Mouse (Mus musculus) liver, embryonic 13.5 days (tissue): Measurements from ENCODE around the gene Snap23. TPM values are rescaled to one million over a fixed set of nuclear protein-coding genes. Genes with fewer than 3 reads are reported as not detected.

Experiments
- ATAC-seq: fragments of 200-750 bp; cut with Nextera tagmentation; 2 replicates; pipeline ENCODE4 v1.8.0; 2017; ENCODE audit warnings: low read depth, mild to moderate bottlenecking, moderate number of reproducible peaks, moderate library complexity
- DNase-seq: peaks from one replicate; pipeline ENCODE4 v3.0.0; 2022
- H3K27ac ChIP-seq: fragments of 300-500 bp; sonication (generic); 2 replicates; pipeline ENCODE4 v1.5.1; 2015; ENCODE audit warnings: moderate library complexity, mild to moderate bottlenecking, inconsistent platforms
- H3K27me3 ChIP-seq: fragments of 300-500 bp; sonication (generic); 2 replicates; pipeline ENCODE4 v1.6.1; 2015; ENCODE audit warnings: mild to moderate bottlenecking, inconsistent platforms
- H3K36me3 ChIP-seq: fragments of 300-500 bp; sonication (generic); 2 replicates; pipeline ENCODE4 v1.6.1; 2015; ENCODE audit warnings: mild to moderate bottlenecking, inconsistent platforms
- H3K4me1 ChIP-seq: fragments of 300-500 bp; sonication (generic); replicated peaks from 2 replicates; pipeline ENCODE4 v1.6.1; 2015; ENCODE audit warnings: inconsistent platforms
- H3K4me2 ChIP-seq: fragments of 300-500 bp; sonication (generic); 2 replicates; pipeline ENCODE4 v1.6.1; 2015; ENCODE audit warnings: inconsistent platforms, mild to moderate bottlenecking, moderate library complexity
- H3K4me3 ChIP-seq: fragments of 300-500 bp; sonication (generic); replicated peaks from 2 replicates; pipeline ENCODE4 v1.5.1; 2015; ENCODE audit warnings: mild to moderate bottlenecking, inconsistent platforms
- H3K9ac ChIP-seq: fragments of 300-500 bp; sonication (generic); 2 replicates; pipeline ENCODE4 v1.6.1; 2015; ENCODE audit warnings: mild to moderate bottlenecking, inconsistent platforms
- H3K9me3 ChIP-seq: fragments of 300-500 bp; sonication (generic); replicated peaks from 2 replicates; pipeline ENCODE4 v1.6.1; 2016; ENCODE audit warnings: inconsistent platforms
- WGBS: fragments of 180-500 bp; shearing (Covaris S2); methylation state at CpG from one replicate; pipeline ENCODE4 v1.1.7; 2015; ENCODE audit not compliant: insufficient replicate concordance; 5-methylcytosine and 5-hydroxymethylcytosine counted together
- polyA plus RNA-seq: library from polyadenylated mRNA; unstranded; fragments of >200 nt; fragmentation: Nextera tagmentation; extraction: Ambion mirVana; gene quantifications from 2 replicates; pipeline ENCODE4 v1.2.1, GENCODE M21; 2015

The Snap23 gene
- polyA plus RNA-seq, 1 experiment from 2014 or later, result 31.3 TPM

DNA sequence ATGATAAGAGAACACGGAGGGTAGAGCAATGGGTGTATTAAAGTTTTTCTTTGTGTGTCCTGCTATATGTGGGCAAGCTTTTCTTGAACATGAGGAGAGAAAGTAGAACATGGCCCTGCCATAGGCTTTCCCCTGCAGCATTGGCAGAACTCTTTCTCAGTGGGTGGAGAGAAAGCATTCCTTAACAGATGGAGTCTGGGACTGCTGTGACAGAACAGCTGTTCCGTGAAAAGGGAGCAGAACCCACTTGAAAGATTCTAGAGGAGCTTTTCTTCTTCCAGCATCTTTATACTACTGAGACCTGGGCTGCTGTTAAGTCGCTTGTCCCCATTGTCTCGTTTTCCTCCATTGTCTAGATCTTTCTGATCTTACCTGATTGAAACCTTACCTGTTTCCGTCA is 22.3 kb downstream of the Snap23 start:
- no peak overlapping the region for H3K9ac ChIP-seq
- peaks cover 60% of the 10 kb centered on the region for H3K36me3 ChIP-seq
- no peak for DNase-seq
- no peak overlapping the region for H3K4me2 ChIP-seq
- ATAC-seq, result no peak
- H3K27ac ChIP-seq, result no peak overlapping the region
- WGBS, result 71% methylated on average over 5 of the region's 5 CpGs
- no peaks in the 10 kb centered on the region for H3K4me1 ChIP-seq
- no peak overlapping the region for H3K4me3 ChIP-seq
- no peaks in the 10 kb centered on the region for H3K9me3 ChIP-seq
- no peaks in the 10 kb centered on the region for H3K27me3 ChIP-seq

GRCm38 (mm10) chr2:120592227-120592626 is 24.8 kb downstream of the Snap23 start:
- ATAC-seq, result no peak
- no peak overlapping the region for H3K4me3 ChIP-seq
- H3K9ac ChIP-seq, result no peak overlapping the region
- H3K4me2 ChIP-seq, result no peak overlapping the region
- no peak overlapping the region for H3K27ac ChIP-seq
- WGBS, result 91% methylated on average over 1 of the region's 1 CpGs
- no peaks in the 10 kb centered on the region for H3K27me3 ChIP-seq
- no peaks in the 10 kb centered on the region for H3K9me3 ChIP-seq
- no peaks in the 10 kb centered on the region for H3K4me1 ChIP-seq
- H3K36me3 ChIP-seq, result peaks cover 68% of the 10 kb centered on the region
- DNase-seq, result no peak

- H3K4me1 ChIP-seq, result no peaks in the 10 kb centered on the region
- WGBS, result 88% methylated on average over 2 of the region's 2 CpGs
- H3K27me3 ChIP-seq, result no peaks in the 10 kb centered on the region
- no peak for DNase-seq
- H3K4me2 ChIP-seq, result no peak overlapping the region
- peaks cover 68% of the 10 kb centered on the region for H3K36me3 ChIP-seq
- H3K27ac ChIP-seq, result no peak overlapping the region
- H3K9me3 ChIP-seq, result no peaks in the 10 kb centered on the region
- no peak overlapping the region for H3K9ac ChIP-seq
- no peak overlapping the region for H3K4me3 ChIP-seq
- no peak for ATAC-seq
Measured at GRCm38 (mm10) chr2:120597734-120598133, 30.3 kb downstream of the Snap23 start.

- ATAC-seq, result no peak
- Histone ChIP-seq H3K27me3 (no peaks in the 10 kb centered on the region), H3K9me3 (no peaks in the 10 kb centered on the region), H3K27ac (no peak overlapping the region), H3K36me3 (peaks cover 70% of the 10 kb centered on the region), H3K4me2 (no peak overlapping the region), H3K4me1 (no peaks in the 10 kb centered on the region), H3K9ac (no peak overlapping the region), H3K4me3 (no peak overlapping the region)
- DNase-seq, result no peak
- WGBS, result 77% methylated on average over 4 of the region's 4 CpGs
Measured at GRCm38 (mm10) chr2:120599506-120599905, 32.0 kb downstream of the Snap23 start.

- ATAC-seq, result no peak
- Histone ChIP-seq H3K27ac (no peak overlapping the region), H3K27me3 (no peaks in the 10 kb centered on the region), H3K9ac (no peak overlapping the region), H3K4me2 (no peak overlapping the region), H3K9me3 (no peaks in the 10 kb centered on the region), H3K4me3 (no peak overlapping the region), H3K36me3 (peaks cover 30% of the 10 kb centered on the region), H3K4me1 (peaks cover 23% of the 10 kb centered on the region)
- DNase-seq, result no peak
- WGBS, result 77% methylated on average over 6 of the region's 6 CpGs
Measured at GRCm38 (mm10) chr2:120606021-120606690, 38.7 kb downstream of the Snap23 start.

DNA sequence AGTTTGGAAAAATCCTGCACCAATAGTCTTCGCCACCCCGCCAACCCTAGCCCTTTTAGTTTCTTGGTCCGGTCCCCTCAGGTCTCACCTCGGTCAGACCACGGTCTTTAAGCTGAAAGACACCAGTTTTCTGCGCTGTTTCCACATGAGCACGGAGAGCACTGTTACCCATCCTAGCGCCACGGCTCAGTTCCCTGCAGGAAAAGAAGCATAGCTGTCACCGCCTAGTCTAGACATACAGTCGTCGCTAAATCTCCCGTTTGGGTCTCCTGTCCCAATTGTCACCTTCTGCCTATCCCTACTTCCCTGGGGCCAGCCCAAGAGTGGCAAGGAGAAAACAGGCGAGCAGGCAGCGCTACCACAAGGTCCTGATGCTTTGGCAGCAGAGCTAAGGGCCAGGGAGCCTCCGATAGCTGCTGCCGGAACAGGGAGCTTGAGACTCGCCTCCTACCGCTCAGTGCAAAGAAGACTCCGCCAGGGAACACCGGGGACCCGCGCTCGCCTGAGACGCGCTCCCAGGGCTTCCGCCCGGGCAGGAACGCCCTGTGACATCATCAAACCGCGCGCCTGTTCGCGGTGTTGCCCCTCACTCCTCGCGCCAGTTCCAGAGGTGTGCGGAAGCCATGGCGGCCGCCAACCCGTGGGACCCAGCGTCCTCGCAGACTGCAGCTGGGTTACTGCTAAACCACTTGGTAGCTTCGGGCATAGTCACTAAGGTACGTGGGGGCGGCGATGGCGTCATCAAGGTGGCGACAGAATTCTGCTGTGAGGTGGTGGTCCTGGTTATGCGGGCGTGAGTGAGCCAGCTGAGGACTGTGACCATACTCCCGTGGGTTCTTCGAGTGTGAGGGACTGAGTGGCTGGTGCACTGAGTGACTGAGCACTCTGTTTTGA is 41.6 kb downstream of the Snap23 start, which contains the start of the genes Haus2 and Lrrc57:
Gene Haus2, plus strand, starts transcription at position 554 of the 894 bp plus-strand sequence.
Gene Lrrc57, minus strand, starts transcription at position 691 of the 894 bp plus-strand sequence.
- peak within 1 kb of the TSS; percentile 72 for H3K4me2 ChIP-seq
- H3K27ac ChIP-seq, result peak within 1 kb of the TSS; percentile 96
- WGBS, result under 1% methylated on average over 52 of the region's 52 CpGs
- ATAC-seq, result peak; percentile 96
- H3K36me3 ChIP-seq, result peaks cover 28% of the 10 kb centered on the region
- H3K4me3 ChIP-seq, result peak within 1 kb of the TSS; percentile 86
- peaks cover 32% of the 10 kb centered on the region for H3K4me1 ChIP-seq
- no peaks in the 10 kb centered on the region for H3K27me3 ChIP-seq
- H3K9ac ChIP-seq, result peak within 1 kb of the TSS; percentile 89
- H3K9me3 ChIP-seq, result no peaks in the 10 kb centered on the region
- DNase-seq, result peak; percentile 88

DNA sequence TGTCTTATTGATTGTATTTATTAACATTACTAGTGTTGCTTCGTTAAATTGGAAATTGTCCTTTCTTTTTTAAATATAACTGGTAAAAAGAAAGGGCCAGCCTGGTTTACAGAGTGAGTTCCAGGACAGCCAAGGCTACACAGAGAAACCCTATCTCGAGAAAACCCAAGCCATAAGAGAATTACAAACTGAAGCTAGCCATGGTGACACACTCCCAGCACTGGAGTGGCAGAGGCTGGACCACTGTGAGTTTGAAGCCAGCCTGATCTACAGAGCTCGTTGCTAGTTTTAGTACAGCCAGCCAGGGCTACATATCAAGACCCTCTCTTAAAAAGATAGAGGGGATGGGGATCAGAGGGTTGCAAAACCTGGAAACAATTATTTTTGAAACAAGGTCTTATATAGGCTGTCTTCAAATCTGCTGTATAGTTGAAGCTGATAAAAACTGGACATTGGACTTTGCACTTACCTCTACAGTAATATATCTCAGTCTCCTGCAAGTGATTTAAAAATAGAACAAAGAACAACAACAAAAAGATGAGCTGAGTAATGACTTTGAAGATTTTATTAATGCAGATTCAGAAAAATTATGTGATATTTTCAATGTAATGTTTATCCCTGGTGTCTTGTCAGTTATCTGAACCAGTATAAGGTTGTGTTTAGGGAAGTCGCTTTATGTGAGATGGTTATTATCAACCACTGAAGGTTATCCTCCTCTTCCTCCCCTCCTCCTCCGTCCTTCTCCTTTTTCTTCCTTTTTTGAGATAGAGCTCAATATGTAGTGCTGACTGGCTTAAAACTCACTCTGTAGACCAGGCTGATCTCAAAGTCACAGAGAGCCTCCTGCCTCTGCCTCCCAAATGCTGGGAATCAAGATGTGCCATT is 49.0 kb downstream of the Snap23 start:
- Histone ChIP-seq H3K9me3 (no peaks in the 10 kb centered on the region), H3K4me2 (no peak overlapping the region), H3K27ac (no peak overlapping the region), H3K27me3 (no peaks in the 10 kb centered on the region), H3K9ac (no peak overlapping the region), H3K36me3 (peaks cover 70% of the 10 kb centered on the region), H3K4me1 (peaks cover 5% of the 10 kb centered on the region), H3K4me3 (no peak overlapping the region)
- 56% methylated on average over 5 of the region's 5 CpGs for WGBS
- ATAC-seq (no peak), DNase-seq (no peak)

- H3K4me1 ChIP-seq, result no peaks in the 10 kb centered on the region
- no peaks in the 10 kb centered on the region for H3K27me3 ChIP-seq
- WGBS, result 94% methylated on average over 1 of the region's 1 CpGs
- no peak overlapping the region for H3K4me3 ChIP-seq
- ATAC-seq, result no peak
- no peak overlapping the region for H3K9ac ChIP-seq
- DNase-seq, result no peak
- no peaks in the 10 kb centered on the region for H3K9me3 ChIP-seq
- peaks cover 53% of the 10 kb centered on the region for H3K36me3 ChIP-seq
- no peak overlapping the region for H3K27ac ChIP-seq
- no peak overlapping the region for H3K4me2 ChIP-seq
Measured at GRCm38 (mm10) chr2:120619538-120619937, 52.1 kb downstream of the Snap23 start.

- no peaks in the 10 kb centered on the region for H3K27me3 ChIP-seq
- H3K27ac ChIP-seq, result no peak overlapping the region
- DNase-seq, result no peak
- H3K4me3 ChIP-seq, result no peak overlapping the region
- H3K4me1 ChIP-seq, result no peaks in the 10 kb centered on the region
- peaks cover 26% of the 10 kb centered on the region for H3K36me3 ChIP-seq
- H3K9me3 ChIP-seq, result no peaks in the 10 kb centered on the region
- H3K4me2 ChIP-seq, result no peak overlapping the region
- ATAC-seq, result no peak
- H3K9ac ChIP-seq, result no peak overlapping the region
Measured at GRCm38 (mm10) chr2:120622920-120623319, 55.4 kb downstream of the Snap23 start.

GRCm38 (mm10) chr2:120628076-120628865 is 60.8 kb downstream of the Snap23 start:
- H3K9ac ChIP-seq, result peak overlapping the region; percentile 14; the same call in 1 of the 2 replicates
- no peaks in the 10 kb centered on the region for H3K9me3 ChIP-seq
- ATAC-seq, result no peak
- 29% methylated on average over 10 of the region's 10 CpGs for WGBS
- H3K27me3 ChIP-seq, result peaks cover 19% of the 10 kb centered on the region
- H3K4me3 ChIP-seq, result peak overlapping the region; percentile 60
- no peak overlapping the region for H3K27ac ChIP-seq
- peak overlapping the region; percentile 86 for H3K4me2 ChIP-seq
- no peaks in the 10 kb centered on the region for H3K36me3 ChIP-seq
- peaks cover 41% of the 10 kb centered on the region for H3K4me1 ChIP-seq
- DNase-seq, result no peak
